Mouse (Mus musculus): Measurements from ENCODE around the gene Gm11595.
"Not testable (repeated sequence)": the region's sequence is repeated elsewhere in the genome, so short reads cannot be mapped to it uniquely, and the experiment has no call there.

Gm11595 gene

GRCm38 (mm10) chr11:99772813-99773212, at the start of gene Gm11595:
Gm11595 (minus strand) TSS chr11:99772913.
- not testable (repeated sequence) for DNase-seq (ENCODE audit: low read depth, low spot score)

GRCm38 (mm10) chr11:99815566-99815965, 42.9 kb upstream of the Gm11595 start, which contains the start of gene Gm11564:
Gm11564 (minus strand) TSS chr11:99815666.
- DNase-seq (ENCODE audit: low read depth, low spot score), result not testable (repeated sequence)

GRCm38 (mm10) chr11:99809792-99810191, 37.1 kb upstream of the Gm11595 start, which contains the start of gene Krtap4-13:
Krtap4-13 (minus strand) TSS chr11:99809892.
- not testable (repeated sequence) for DNase-seq (ENCODE audit: low read depth, low spot score)

- not testable (repeated sequence) for DNase-seq (ENCODE audit: low read depth, low spot score)
Measured at GRCm38 (mm10) chr11:99804346-99804745, 31.6 kb upstream of the Gm11595 start, which contains the start of gene Gm11554. Gm11554 (minus strand) TSS chr11:99804446.

GRCm38 (mm10) chr11:99798832-99799231, 26.1 kb upstream of the Gm11595 start, which contains the start of gene Gm11569:
Gm11569 (minus strand) TSS chr11:99798932.
- DNase-seq (ENCODE audit: low read depth, low spot score), result not testable (repeated sequence)

- no peak for DNase-seq (ENCODE audit: low read depth, low spot score)
Measured at GRCm38 (mm10) chr11:99793367-99793766, 20.7 kb upstream of the Gm11595 start, which contains the start of gene Gm11596. Gm11596 (minus strand) TSS chr11:99793467.

GRCm38 (mm10) chr11:99784900-99785299, 12.2 kb upstream of the Gm11595 start, which contains the start of gene Krtap4-9:
Krtap4-9 (plus strand) TSS chr11:99785200.
- not testable (repeated sequence) for DNase-seq (ENCODE audit: low read depth, low spot score)

- no peak for DNase-seq (ENCODE audit: low read depth, low spot score)
Measured at GRCm38 (mm10) chr11:99780604-99781003, 7.9 kb upstream of the Gm11595 start, which contains the start of gene Krtap4-8. Krtap4-8 (minus strand) TSS chr11:99780704.

- no peak for DNase-seq (ENCODE audit: low read depth, low spot score)
Measured at GRCm38 (mm10) chr11:99778401-99778800, 5.7 kb upstream of the Gm11595 start.

- no peak for DNase-seq (ENCODE audit: low read depth, low spot score)
Measured at GRCm38 (mm10) chr11:99768410-99768809, 4.3 kb downstream of the Gm11595 start.

- no peak for DNase-seq (ENCODE audit: low read depth, low spot score)
Measured at GRCm38 (mm10) chr11:99758877-99759276, 13.8 kb downstream of the Gm11595 start.

GRCm38 (mm10) chr11:99743985-99744384, 28.7 kb downstream of the Gm11595 start:
- DNase-seq (ENCODE audit: low read depth, low spot score), result no peak

- DNase-seq (ENCODE audit: low read depth, low spot score), result no peak
Measured at GRCm38 (mm10) chr11:99734190-99734589, 38.5 kb downstream of the Gm11595 start, which contains the start of gene Gm14180. Gm14180 (minus strand) TSS chr11:99734290.

GRCm38 (mm10) chr11:99724061-99724460, 48.7 kb downstream of the Gm11595 start:
- no peak for DNase-seq (ENCODE audit: low read depth, low spot score)

Data from forelimb bud, embryonic 11.5 days (tissue).